Mouse (Mus musculus): ENCODE measurements around the gene Six6. TPM values are rescaled to one million over a fixed set of nuclear protein-coding genes. Genes with fewer than 3 reads are reported as not detected.
A peak's percentile ranks its signal among the peaks of the same experiment; 100 is the strongest.

Gene Six6
- polyA plus RNA-seq, 1 experiment from 2014 or later, result 0.85 TPM

DNA sequence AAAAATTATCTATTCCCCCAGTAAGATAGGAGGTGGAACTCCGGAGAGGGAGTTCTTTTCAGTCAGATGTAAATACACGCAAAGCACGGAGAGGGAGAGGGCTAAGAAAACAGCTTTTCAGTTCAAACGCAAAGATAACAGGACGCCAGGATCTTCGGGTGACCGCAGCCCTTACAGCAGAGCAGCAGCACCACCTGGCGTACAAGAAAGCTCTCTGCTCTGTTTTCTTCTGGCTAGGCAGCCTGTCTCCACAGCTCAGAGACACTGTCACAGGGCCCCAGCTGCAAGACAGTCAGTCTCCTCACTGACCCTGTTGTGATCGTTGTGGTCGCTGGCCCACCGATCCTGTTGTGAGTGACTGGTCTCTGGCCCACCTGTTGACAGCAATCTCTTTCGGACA is 37.0 kb downstream of the Six6 start:
- no peak overlapping the region for H3K4me3 ChIP-seq (ENCODE audit: low read depth, low read length)
- 2% methylated on average over 12 of the region's 12 CpGs for WGBS

DNA sequence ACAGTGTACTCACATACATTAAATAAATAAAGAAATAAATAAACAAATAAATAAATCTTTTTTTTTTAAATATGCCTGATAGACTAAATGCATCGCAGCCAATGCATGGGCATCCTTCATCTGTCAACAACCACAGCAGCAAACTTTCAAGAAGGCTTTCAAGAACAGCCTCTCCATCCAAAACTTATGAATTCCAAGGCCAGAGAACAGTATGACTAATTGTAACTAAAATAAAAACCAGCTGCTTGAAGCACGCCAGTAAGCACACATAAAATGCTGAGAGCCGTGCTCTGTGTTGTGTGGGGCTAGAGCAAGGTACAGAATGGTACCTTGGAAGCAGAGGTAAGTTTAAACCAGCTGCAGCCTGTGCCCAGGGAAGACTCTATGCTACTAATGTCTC is 38.2 kb downstream of the Six6 start:
- Histone ChIP-seq H3K9me3 (replicated peaks; ENCODE audit: control insufficient read depth, low read length, poor library complexity, severe bottlenecking) (no peaks in the 10 kb centered on the region), H3K27me3 (ENCODE audit: control insufficient read depth, insufficient read depth, low read depth, low read length) (peaks cover 24% of the 10 kb centered on the region), H3K4me2 (ENCODE audit: low read length) (no peak overlapping the region), H3K36me3 (ENCODE audit: control insufficient read depth, insufficient read depth, low read length) (no peaks in the 10 kb centered on the region), H3K9ac (ENCODE audit: low read depth, low read length) (no peak overlapping the region), H3K4me3 (ENCODE audit: low read depth, low read length) (no peak overlapping the region), H3K27ac (ENCODE audit: low read length) (no peak overlapping the region), H3K4me1 (ENCODE audit: control insufficient read depth, insufficient read depth, low read length) (peaks cover 2% of the 10 kb centered on the region; the same call in 1 of the 2 replicates)
- ATAC-seq, result no peak
- 82% methylated on average over 3 of the region's 3 CpGs for WGBS

More for the DNA sequence above, 37.0 kb downstream of the Six6 start:
- H3K27me3 ChIP-seq (ENCODE audit: control insufficient read depth, insufficient read depth, low read depth, low read length), result peaks cover 32% of the 10 kb centered on the region
- H3K36me3 ChIP-seq (ENCODE audit: control insufficient read depth, insufficient read depth, low read length), result no peaks in the 10 kb centered on the region
- H3K9ac ChIP-seq (ENCODE audit: low read depth, low read length), result 0 out of 2 replicates have a peak overlapping the region, but pooled peaks have one; percentile 15
- H3K27ac ChIP-seq (ENCODE audit: low read length), result no peak overlapping the region
- no peaks in the 10 kb centered on the region for H3K9me3 ChIP-seq (replicated peaks; ENCODE audit: control insufficient read depth, low read length, poor library complexity, severe bottlenecking)
- peak overlapping the region; percentile 42 for H3K4me2 ChIP-seq (ENCODE audit: low read length)
- H3K4me1 ChIP-seq (ENCODE audit: control insufficient read depth, insufficient read depth, low read length), result peaks cover 2% of the 10 kb centered on the region; the same call in 1 of the 2 replicates
- peak; percentile 76 for ATAC-seq

DNA sequence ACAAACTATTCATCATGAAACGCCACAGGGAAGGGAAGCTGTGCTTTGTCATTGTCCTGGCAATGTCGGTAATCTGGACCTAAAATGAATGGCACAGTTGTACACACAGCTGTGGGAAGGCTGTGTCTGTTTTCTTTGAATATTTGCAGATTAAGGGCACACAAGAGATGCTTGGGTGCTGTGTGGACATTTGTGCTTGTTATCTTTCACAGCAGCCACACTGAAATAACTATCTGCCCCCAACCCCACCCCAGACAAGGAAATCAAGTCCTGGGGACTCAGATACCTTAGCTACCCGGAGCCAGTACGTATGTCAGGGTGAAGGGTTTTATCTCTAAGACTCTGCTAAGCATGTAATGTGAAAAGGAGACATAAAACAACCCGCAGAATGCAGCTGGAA is 39.5 kb downstream of the Six6 start:
- Histone ChIP-seq H3K9me3 (replicated peaks; ENCODE audit: control insufficient read depth, low read length, poor library complexity, severe bottlenecking) (no peaks in the 10 kb centered on the region), H3K36me3 (ENCODE audit: control insufficient read depth, insufficient read depth, low read length) (no peaks in the 10 kb centered on the region), H3K4me1 (ENCODE audit: control insufficient read depth, insufficient read depth, low read length) (peaks cover 2% of the 10 kb centered on the region; the same call in 1 of the 2 replicates)

DNA sequence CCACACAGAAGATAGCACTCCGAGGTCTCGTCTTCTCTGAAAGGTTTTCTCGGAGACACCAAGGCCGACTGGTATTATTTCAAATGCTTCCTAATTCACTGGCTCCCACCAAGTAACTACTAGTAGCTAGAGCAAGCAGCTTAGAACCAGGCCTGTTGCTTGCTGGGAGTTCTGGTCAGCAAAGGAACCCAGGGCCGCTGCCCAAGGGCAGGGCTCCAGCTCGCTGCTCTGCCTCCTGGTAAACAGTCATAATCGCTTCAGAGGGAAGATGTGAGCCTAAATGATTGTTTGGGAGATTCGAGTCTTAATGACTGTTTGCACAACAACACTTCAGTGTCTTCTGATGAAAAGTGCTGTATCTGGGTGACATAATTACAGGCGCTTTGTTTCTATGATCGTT is 42.9 kb downstream of the Six6 start:
- H3K27me3 ChIP-seq (ENCODE audit: control insufficient read depth, insufficient read depth, low read depth, low read length), result no peaks in the 10 kb centered on the region; the same call in 1 of the 2 replicates
- H3K4me1 ChIP-seq (ENCODE audit: control insufficient read depth, insufficient read depth, low read length), result no peaks in the 10 kb centered on the region
- H3K9ac ChIP-seq (ENCODE audit: low read depth, low read length), result no peak overlapping the region
- ATAC-seq, result no peak
- 81% methylated on average over 10 of the region's 10 CpGs for WGBS
- no peak overlapping the region for H3K4me3 ChIP-seq (ENCODE audit: low read depth, low read length)
- H3K9me3 ChIP-seq (replicated peaks; ENCODE audit: control insufficient read depth, low read length, poor library complexity, severe bottlenecking), result no peaks in the 10 kb centered on the region
- H3K4me2 ChIP-seq (ENCODE audit: low read length), result no peak overlapping the region
- no peak overlapping the region for H3K27ac ChIP-seq (ENCODE audit: low read length)
- H3K36me3 ChIP-seq (ENCODE audit: control insufficient read depth, insufficient read depth, low read length), result no peaks in the 10 kb centered on the region

More for the DNA sequence above, 39.5 kb downstream of the Six6 start:
- Histone ChIP-seq H3K27me3 (ENCODE audit: control insufficient read depth, insufficient read depth, low read depth, low read length) (peaks cover 15% of the 10 kb centered on the region), H3K9ac (ENCODE audit: low read depth, low read length) (no peak overlapping the region), H3K4me2 (ENCODE audit: low read length) (no peak overlapping the region), H3K4me3 (ENCODE audit: low read depth, low read length) (no peak overlapping the region), H3K27ac (ENCODE audit: low read length) (no peak overlapping the region)
- 69% methylated on average over 5 of the region's 5 CpGs for WGBS
- no peak for ATAC-seq

GRCm38 (mm10) chr12:72983071-72983857 is 43.6 kb downstream of the Six6 start:
- ATAC-seq, result no peak
- Histone ChIP-seq H3K27me3 (ENCODE audit: control insufficient read depth, insufficient read depth, low read depth, low read length) (no peaks in the 10 kb centered on the region; the same call in 1 of the 2 replicates), H3K4me2 (ENCODE audit: low read length) (no peak overlapping the region), H3K4me1 (ENCODE audit: control insufficient read depth, insufficient read depth, low read length) (no peaks in the 10 kb centered on the region), H3K9me3 (replicated peaks; ENCODE audit: control insufficient read depth, low read length, poor library complexity, severe bottlenecking) (no peaks in the 10 kb centered on the region), H3K27ac (ENCODE audit: low read length) (no peak overlapping the region), H3K4me3 (ENCODE audit: low read depth, low read length) (no peak overlapping the region), H3K9ac (ENCODE audit: low read depth, low read length) (no peak overlapping the region), H3K36me3 (ENCODE audit: control insufficient read depth, insufficient read depth, low read length) (no peaks in the 10 kb centered on the region)
- 89% methylated on average over 8 of the region's 8 CpGs for WGBS

Other genes starting within 250 kb of the Six6 start
- gene Ppm1a, start 182.4 kb upstream of the Six6 start, polyA plus RNA-seq (2015; fragmentation: Nextera tagmentation; extraction: Ambion mirVana), result 52.3 and 55.9 TPM in 2 replicates
- gene 4930447C04Rik, start 882 bp downstream of the Six6 start, polyA plus RNA-seq (2015; fragmentation: Nextera tagmentation; extraction: Ambion mirVana), result 5.0 and 6.1 TPM in 2 replicates
- gene Six1, start 114.0 kb downstream of the Six6 start, polyA plus RNA-seq (2015; fragmentation: Nextera tagmentation; extraction: Ambion mirVana), result 0.41 and 0.62 TPM in 2 replicates
- gene Six4, start 173.6 kb downstream of the Six6 start, polyA plus RNA-seq (2015; fragmentation: Nextera tagmentation; extraction: Ambion mirVana), result 0.18 and 0.29 TPM in 2 replicates
- gene Mnat1, start 183.8 kb downstream of the Six6 start, polyA plus RNA-seq (2015; fragmentation: Nextera tagmentation; extraction: Ambion mirVana), result 15.9 and 18.4 TPM in 2 replicates

Data from midbrain, embryonic 16.5 days (tissue).